Mouse (Mus musculus): ENCODE data around the gene Pabpc6. TPM values are rescaled to one million over a fixed set of nuclear protein-coding genes. Genes with fewer than 3 reads are reported as not detected.

The Pabpc6 gene
- total RNA-seq (2021) (not detected), polyA plus RNA-seq (2012; rRNA removed) (not detected in 2 replicates)
- long read RNA-seq, result 0 reads

DNA sequence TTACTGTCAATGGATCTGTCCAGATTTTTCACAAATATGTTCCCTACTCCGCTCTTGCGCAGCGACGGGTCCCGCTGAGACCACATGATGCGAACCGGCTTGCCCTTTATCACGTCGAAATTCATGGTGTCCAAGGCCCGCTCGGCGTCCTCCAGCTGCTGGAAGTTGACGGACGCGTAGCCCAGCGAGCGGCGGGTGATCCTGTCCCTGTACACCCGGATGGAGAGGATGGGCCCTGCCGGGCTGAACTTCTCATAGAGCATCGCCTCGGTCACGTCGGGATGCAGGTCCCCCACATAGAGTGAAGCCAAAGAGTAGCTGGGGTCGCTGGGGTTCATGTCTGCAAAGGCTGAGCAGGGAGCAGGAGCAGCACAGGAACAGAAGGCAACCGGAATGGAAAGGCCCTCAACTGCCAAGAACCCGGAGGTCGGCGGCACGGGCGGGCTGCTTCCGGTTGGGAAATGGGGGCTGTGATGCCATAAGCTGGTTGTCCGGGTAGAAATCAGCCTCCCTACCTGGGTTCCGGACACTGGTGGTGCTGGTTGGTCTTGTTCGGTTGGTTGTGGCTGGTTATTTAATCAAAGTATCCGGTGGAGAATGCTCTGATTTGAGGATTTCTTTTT, at the start of gene Pabpc6:
Pabpc6 (minus strand) TSS at position 435 of the 623 bp plus-strand sequence.
- DNase-seq, result no peak

DNA sequence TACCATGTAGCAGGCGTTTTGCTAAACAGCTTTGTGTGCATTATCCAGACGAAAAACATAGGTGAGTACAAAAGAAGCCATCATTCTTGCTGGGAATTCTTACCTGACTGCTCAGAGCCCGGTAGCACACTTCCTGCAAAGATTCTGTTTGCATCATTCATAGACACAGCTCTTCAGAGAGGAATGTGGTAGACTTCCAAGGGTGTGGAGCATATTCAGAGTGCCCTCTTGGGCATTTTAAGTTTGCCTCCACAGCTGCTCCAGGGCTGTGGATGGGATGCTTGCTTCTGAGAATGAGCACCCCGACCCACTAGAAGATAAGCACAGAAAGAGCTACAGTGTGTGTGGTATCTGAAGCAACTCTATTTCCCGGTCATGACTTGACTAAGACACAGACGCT, 41.4 kb upstream of the Pabpc6 start:
- DNase-seq, result no peak

DNA sequence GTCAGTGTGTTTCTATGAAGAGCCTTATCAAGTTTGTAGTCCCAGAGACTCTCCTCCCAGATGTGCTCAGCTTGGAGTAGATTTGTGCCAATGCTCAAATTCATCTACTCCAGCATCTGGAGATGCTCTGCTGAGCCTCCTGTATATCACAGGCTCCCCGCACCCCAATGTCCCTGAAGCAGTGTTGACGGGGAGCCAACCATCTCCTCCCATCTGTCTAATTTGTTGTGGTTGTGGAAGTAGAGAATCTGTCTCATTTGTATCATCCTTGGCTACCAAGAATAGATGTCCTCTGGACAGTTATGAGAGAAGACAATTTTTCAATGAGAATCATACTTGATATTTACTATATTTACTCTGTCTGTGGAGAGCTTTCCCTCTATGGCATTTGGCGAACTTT, 39.4 kb upstream of the Pabpc6 start:
- DNase-seq, result no peak

DNA sequence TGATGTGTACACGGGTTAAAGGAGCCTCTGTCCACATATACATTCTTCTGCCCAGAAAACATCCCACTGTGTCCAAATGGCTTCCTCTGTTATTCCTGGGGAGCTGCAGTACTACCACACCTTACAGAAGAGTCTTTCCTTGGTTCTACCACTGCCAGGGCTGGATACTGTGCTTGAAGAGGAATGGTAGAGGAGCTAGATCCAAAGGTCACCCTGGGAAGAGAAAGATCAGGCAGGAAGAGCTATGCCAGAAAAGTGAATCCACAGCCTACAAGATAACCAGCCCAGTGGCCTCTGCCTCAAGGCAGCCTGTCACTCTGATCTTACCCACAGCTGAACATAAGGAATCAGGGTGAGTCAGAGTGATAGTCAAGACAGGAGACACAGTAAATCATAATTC, 37.8 kb upstream of the Pabpc6 start:
- DNase-seq, result no peak

DNA sequence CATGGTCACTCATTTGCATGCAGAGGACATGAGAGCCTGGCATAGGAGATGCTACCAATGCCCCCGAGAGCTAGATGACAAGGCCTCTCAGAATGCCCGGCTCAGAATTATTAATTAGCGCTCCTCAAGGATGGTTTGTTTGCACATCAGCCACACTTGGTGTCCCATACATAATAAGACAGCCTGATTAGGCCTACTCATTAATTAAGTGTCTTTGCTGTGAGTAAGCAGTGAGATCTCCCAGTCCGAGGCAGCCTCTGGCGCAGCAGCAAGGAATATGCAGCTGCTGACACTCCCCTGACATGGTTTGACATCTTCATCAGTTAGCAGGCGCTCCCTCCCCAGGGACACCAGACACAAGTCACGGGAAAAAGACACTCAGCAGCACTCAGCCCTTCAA, 28.2 kb upstream of the Pabpc6 start:
- no peak for DNase-seq

DNA sequence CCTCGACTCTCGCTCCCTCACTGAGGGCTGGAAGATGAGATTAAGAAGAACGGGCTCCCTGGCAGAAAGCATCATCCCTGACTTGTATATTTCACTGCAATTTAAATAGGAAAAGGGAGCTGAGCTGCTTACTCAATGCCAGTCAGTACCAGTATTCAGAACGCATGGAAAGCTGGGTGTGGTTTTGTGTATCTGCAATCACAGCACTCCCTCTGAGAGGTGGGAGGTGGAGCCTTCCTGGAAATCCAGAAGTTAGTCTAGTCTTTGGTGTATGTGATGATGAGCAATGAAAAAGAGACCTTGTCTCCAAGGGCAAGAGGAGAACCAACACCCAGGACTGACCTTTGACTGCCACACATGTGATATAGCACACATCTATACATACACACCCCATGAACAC, 21.7 kb upstream of the Pabpc6 start:
- no peak for DNase-seq

DNA sequence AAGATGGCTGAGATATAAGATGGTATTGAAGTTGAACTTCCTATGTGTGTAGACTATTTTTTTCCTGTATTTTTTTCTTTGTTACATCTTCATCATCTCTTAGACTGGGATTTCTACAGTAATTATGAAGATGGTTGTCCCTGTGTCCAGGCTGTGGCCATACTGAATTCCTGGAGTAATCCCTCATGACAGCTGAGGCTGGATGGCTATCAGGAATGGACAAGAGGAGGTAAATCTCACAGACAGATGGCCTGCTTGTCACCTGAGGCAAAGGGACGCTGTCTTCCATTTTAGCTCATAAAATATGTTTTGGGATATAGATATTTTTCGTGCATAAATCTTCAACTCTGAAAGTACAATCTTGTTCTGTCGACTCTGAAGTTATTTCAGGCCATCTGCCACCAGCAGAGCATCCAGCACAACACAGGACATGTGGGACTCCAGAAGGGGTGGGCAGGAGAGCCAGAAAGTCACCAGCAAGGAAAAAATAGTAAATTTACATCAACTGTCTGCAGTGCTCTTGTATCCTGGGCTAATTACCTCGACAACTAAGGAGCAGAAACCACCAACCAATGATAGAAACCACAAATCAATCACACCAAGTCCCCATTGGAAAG, 14.1 kb upstream of the Pabpc6 start:
- no peak for DNase-seq

DNA sequence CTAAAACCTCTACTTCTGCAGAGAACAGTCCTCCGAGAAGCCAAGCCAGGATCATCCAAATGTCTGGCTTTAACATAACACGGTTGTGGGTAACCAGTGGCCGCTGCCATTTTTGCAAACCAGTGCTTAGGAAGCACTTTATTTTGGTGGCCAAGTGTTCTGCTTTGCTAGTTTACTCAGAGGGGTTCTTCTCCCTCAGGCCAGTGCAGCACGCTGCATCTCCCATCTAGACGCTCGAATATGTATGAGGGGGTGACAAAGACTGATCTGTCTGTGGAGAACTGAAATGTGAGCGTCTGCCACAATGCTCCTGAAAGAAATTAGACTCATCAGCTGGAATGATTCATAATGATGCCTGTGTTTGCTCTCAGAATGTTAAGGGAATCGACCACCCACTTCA, 11.2 kb upstream of the Pabpc6 start:
- no peak for DNase-seq

DNA sequence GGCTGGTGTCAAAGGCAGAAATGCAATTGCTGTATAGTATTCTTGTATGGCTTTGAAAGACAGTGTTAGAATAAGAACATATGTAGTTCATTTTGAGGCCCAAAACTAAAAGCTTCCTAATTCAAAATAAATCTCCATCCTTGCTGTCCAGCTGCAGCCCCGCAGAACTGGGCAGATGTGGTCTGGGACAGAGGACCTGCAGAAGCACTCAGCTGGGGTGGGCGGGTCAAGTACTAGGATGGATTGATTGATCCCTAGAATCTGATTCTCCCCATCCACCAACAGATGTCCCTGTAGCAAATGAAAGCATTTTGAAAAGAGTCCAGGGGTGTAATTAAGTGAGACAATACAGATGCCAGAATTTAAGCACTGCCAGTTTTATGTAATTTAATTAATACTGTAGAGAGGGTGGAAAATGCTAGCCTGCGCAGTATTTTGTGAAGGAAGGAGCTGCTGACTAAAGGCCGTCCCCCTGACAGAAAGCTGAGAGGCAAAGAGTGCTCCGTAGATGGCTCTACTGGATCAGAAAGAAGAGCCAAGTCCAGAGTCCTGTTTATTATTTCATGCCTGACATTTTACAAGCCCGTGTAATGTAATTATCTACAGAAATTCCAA, 5.8 kb upstream of the Pabpc6 start:
- DNase-seq, result no peak

DNA sequence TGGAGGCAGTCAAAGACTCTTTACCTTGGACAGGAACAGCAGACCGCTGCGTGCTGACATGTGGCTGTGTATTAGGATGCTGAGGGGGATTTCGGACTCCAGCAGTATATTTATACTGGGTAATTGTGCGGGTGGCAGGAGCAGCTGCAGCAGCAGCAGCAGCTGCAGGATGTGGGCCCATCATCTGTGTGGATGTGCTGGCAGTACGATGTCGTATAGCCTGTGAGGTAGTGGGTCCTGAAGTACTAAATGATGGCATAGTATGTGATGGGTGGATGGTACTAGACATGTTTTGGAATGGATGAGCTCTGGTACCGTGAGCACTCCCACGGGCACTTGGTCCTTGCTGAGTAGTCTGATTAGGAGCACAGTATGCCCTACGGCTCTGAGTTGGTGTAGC, 1.6 kb downstream of the Pabpc6 start:
- no peak for DNase-seq

DNA sequence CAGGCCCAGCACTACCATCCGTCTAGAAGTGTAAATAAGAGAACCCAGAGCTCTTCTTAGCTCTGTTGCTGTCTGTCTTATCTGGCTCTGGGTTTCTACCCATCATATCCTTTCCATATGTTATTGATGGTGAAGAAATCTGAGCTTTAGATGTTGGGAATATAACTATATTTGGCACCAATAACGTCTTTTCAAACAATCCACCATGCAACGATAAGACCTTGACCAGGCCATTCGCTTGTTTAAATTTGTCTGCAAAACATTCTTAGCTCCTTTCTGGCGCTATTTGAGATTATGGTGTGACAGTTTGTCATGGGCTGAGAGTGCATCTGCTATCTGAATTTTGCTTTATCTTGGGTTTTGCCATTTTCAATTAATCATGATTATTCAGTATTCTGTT, 10.9 kb downstream of the Pabpc6 start:
- DNase-seq, result no peak

DNA sequence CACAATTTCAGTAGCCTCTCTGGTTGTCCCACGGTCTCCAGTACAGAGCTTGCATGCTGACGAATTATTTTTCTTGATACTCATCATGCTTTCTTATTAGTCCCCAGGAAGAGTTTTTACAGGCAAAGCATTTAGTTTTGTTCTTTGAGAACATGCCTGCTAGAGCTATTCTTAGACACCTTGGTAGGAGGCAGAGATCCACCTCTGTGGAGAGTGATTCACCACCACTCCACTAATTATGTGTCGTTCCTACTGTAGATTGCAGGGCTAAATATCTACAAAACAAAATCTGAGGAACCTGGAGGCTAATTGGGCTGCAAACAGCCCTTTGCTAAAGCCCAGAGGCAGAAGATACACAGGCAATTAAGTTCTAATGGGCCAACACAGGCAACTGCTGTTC, 15.4 kb downstream of the Pabpc6 start:
- DNase-seq, result peak; percentile 2

DNA sequence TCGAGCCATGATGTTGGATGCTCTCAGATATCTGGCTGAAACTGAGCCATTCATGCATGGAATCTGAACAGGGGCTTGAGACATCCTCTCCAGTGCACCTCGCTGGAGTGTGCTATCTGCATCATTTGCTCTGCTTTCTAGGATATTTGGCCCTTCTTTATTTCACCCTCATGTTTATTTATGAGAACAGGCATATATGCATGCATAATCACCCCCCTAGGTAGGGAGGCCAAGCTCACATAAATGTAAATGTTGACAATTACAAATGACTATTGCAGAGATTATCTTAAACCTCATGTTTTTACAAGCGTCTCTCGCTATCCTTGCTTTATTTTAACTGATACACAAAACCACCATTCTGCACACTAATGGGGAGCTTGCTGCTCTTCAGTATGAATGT, 21.9 kb downstream of the Pabpc6 start:
- no peak for DNase-seq

DNA sequence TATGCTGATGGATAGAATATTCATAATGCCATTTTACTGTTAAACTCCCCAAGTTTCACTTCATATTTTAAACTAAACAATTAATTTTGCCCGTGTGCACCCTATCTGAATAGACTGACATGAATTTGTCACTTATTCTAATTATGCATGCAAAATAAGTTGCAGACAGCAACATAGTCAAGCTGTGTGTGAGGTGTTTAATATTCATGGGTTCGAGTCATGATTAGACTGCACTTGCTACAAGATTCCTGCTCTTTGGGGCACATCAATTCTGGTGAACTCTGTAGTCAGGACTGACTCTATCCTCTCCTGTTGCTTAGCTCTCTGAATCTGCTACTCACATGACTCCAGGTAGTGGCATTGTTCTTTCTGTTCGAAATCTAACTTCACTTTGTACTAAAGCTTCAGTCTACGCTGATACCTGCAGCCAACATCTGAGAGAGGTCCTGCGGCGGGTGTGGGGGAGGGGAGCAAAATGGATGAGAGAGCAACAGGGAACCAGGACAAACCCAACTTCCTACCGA, 25.8 kb downstream of the Pabpc6 start:
- no peak for DNase-seq

DNA sequence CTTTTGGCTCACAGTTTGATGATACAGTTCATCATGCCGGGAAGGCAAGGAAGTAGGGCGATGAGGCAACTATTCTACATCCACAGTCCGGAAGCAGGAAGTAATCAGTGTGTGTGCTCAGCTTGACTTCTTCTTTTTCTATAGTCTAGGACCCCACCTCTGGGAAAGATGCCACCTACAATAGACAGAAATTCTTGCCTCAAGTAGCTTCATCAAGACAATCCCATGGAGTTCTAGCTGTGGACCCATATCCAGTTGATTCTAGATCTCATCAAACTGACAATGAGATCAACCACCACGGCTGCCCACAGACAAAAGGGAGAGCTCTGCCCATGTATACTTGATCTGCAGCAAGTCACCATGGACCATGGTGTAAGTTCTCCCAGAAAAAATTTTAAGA, 32.5 kb downstream of the Pabpc6 start:
- no peak for DNase-seq

DNA sequence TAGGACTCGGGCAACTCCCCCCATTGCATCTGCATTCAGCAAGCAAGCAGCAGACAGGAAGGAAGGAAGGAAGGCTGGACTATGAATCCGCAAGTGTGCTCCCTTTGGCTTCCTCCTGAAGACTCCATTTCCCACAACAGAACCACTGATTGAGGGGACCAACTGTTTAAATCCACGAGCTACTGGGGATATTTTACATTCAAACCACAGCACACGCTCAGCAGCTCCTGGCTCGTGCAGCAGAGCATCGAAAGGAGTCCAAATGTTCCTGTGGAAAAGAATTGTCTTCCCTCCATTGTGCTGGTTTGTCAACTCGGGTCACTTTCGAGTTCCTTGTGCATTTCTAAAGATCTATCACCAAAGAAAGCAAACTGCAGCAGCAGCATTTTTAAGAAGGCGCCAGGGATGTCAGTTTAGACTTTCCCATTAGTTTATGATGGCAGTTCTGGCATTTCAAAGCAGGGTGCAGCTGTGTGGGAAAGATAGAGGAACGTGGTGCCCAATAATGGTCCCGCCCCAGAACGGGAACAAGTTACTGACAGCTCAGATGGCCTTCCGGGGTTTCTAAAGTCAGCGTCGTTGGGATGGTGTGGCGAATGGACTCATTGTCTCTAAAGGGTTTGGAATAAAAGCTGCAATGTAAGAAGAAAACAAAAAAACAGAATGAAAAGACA, 36.8 kb downstream of the Pabpc6 start:
- DNase-seq, result no peak

DNA sequence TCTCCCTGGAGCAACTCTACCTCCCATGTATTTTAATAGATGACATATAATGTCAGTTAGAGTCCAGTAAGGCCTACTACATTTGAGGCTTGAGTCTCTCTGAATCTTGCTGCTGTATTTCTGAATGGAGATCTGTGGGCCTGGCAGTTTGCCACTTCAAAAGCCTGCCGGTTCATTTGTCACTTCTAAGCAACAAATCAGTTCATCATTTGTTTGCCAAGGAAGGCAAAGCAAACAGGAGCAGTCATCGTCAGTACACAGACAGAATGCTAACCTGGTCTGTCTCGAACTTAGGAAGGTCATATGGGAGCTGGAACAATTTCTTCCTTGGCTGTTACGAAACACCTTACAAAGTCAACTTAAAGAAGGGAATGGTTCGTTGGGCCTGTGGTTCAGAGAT, 37.4 kb downstream of the Pabpc6 start:
- DNase-seq, result no peak

DNA sequence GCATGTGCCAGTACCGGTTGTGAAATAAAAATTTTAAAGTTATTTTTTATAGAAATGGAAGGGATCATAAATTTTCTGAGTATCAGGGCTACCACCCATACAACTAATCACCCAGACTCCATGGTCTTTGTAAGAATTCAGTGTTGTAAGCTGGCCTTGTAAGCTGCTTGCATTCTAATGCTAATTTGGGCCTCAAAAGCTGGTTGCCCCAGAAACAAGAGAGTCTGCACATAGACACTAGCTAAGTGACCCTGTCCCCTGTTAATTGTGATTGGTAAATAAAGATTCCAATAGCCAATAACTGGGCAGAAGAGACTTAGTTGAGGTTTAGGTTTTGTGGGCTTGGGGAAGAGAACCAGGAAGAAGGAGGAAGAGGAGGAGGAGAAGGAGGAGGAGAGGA, 38.4 kb downstream of the Pabpc6 start:
- DNase-seq, result no peak

DNA sequence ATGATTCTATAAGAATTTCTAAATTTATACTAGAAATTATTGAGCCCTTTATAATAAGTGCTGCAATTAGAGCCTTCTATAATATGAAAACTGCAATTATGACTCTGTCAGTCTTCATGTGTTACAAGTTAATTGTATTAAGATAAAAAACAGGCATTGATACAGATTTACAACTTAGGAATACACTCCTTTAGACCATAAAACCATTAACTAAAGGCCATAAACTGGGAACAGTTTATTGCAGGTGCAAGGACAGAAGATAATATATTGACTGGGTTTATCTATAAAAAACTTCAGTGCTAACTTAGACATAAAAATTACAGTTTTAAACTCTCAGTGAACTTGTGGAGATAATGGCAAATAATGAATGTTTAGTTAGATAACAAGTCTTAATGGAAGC, 42.5 kb downstream of the Pabpc6 start:
- no peak for DNase-seq
